Mouse (Mus musculus): Measurements from ENCODE around the gene Arvcf. TPM values are rescaled to one million over a fixed set of nuclear protein-coding genes. Genes with fewer than 3 reads are reported as not detected.

Gene Arvcf
- total and polyA plus RNA-seq, 3 experiments = 13.9 to 16.4 (median 14.4) TPM

GRCm38 (mm10) chr16:18429641-18430040 lies 81.7 kb downstream of the Arvcf start:
- WGBS = 84% methylated on average over 8 of the region's 8 CpGs
- no peaks in the 10 kb centered on the region for H3K27me3 ChIP-seq (ENCODE audit: control insufficient read depth, insufficient read depth, low read length)
- intact Hi-C loops (cut with DNase I) = loop anchor here (5.0 kb wide), 1 partner anchor 87 kb away; no protein-coding TSS in a partner anchor
- H3K4me1 ChIP-seq (ENCODE audit: control insufficient read depth, insufficient read depth, low read length) = peaks cover 7% of the 10 kb centered on the region
- H3K9ac ChIP-seq (ENCODE audit: low read depth, low read length) = no peak overlapping the region
- H3K27ac ChIP-seq = no peak overlapping the region
- TF ChIP-seq CTCF (IDR thresholded peaks at IDR 0.05) = no peak
- no peak for TF ChIP-seq POLR2A (IDR thresholded peaks at IDR 0.05; ENCODE audit: insufficient read depth, low read depth, low read length)
- no peak for TF ChIP-seq EP300 (IDR thresholded peaks at IDR 0.05; ENCODE audit: insufficient read depth, low read depth, low read length)
- DNase-seq = no peak
- no peaks in the 10 kb centered on the region for H3K79me2 ChIP-seq (replicated peaks; ENCODE audit: control insufficient read depth, insufficient read depth, low read length)
- H3K4me3 ChIP-seq = no peak overlapping the region
- no peaks in the 10 kb centered on the region for H3K36me3 ChIP-seq (ENCODE audit: control insufficient read depth, insufficient read depth, low read length)

- Histone ChIP-seq H3K27ac (no peak overlapping the region), H3K4me3 (no peak overlapping the region), H3K27me3 (ENCODE audit: control insufficient read depth, insufficient read depth, low read length) (no peaks in the 10 kb centered on the region), H3K36me3 (ENCODE audit: control insufficient read depth, insufficient read depth, low read length) (no peaks in the 10 kb centered on the region), H3K79me2 (replicated peaks; ENCODE audit: control insufficient read depth, insufficient read depth, low read length) (no peaks in the 10 kb centered on the region), H3K4me1 (ENCODE audit: control insufficient read depth, insufficient read depth, low read length) (peaks cover 3% of the 10 kb centered on the region; the same call in 1 of the 2 replicates), H3K9ac (ENCODE audit: low read depth, low read length) (no peak overlapping the region)
- no peak for DNase-seq
- intact Hi-C loops (cut with DNase I) = no loop called here
- WGBS = 84% methylated on average over 8 of the region's 8 CpGs
- TF ChIP-seq EP300 (IDR thresholded peaks at IDR 0.05; ENCODE audit: insufficient read depth, low read depth, low read length) (no peak), CTCF (IDR thresholded peaks at IDR 0.05) (no peak), POLR2A (IDR thresholded peaks at IDR 0.05; ENCODE audit: insufficient read depth, low read depth, low read length) (no peak)
Measured at GRCm38 (mm10) chr16:18430641-18431212, 82.7 kb downstream of the Arvcf start.

GRCm38 (mm10) chr16:18433341-18433920 lies 85.4 kb downstream of the Arvcf start:
- H3K27ac ChIP-seq = no peak overlapping the region
- TF ChIP-seq CTCF (IDR thresholded peaks at IDR 0.05) = no peak
- TF ChIP-seq POLR2A (IDR thresholded peaks at IDR 0.05; ENCODE audit: insufficient read depth, low read depth, low read length) = no peak
- no peak for TF ChIP-seq EP300 (IDR thresholded peaks at IDR 0.05; ENCODE audit: insufficient read depth, low read depth, low read length)
- no peaks in the 10 kb centered on the region; the same call in 1 of the 2 replicates for H3K79me2 ChIP-seq (replicated peaks; ENCODE audit: control insufficient read depth, insufficient read depth, low read length)
- 95% methylated on average over 5 of the region's 5 CpGs for WGBS
- intact Hi-C loops (cut with DNase I) = no loop called here
- H3K9ac ChIP-seq (ENCODE audit: low read depth, low read length) = no peak overlapping the region
- no peak overlapping the region for H3K4me3 ChIP-seq
- H3K36me3 ChIP-seq (ENCODE audit: control insufficient read depth, insufficient read depth, low read length) = no peaks in the 10 kb centered on the region
- H3K27me3 ChIP-seq (ENCODE audit: control insufficient read depth, insufficient read depth, low read length) = no peaks in the 10 kb centered on the region
- H3K4me1 ChIP-seq (ENCODE audit: control insufficient read depth, insufficient read depth, low read length) = no peaks in the 10 kb centered on the region
- no peak for DNase-seq

- H3K9ac ChIP-seq (ENCODE audit: low read depth, low read length) = no peak overlapping the region
Measured at GRCm38 (mm10) chr16:18436128-18436527, 88.1 kb downstream of the Arvcf start.

GRCm38 (mm10) chr16:18443385-18443841 lies 95.4 kb downstream of the Arvcf start:
- Histone ChIP-seq H3K36me3 (ENCODE audit: control insufficient read depth, insufficient read depth, low read length) (no peaks in the 10 kb centered on the region), H3K79me2 (replicated peaks; ENCODE audit: control insufficient read depth, insufficient read depth, low read length) (no peaks in the 10 kb centered on the region), H3K4me1 (ENCODE audit: control insufficient read depth, insufficient read depth, low read length) (no peaks in the 10 kb centered on the region), H3K9ac (ENCODE audit: low read depth, low read length) (no peak overlapping the region), H3K27ac (no peak overlapping the region), H3K4me3 (no peak overlapping the region), H3K27me3 (ENCODE audit: control insufficient read depth, insufficient read depth, low read length) (no peaks in the 10 kb centered on the region)
- WGBS = 9% methylated on average over 8 of the region's 8 CpGs
- TF ChIP-seq EP300 (IDR thresholded peaks at IDR 0.05; ENCODE audit: insufficient read depth, low read depth, low read length) (peak; percentile 99), CTCF (IDR thresholded peaks at IDR 0.05) (no peak), POLR2A (IDR thresholded peaks at IDR 0.05; ENCODE audit: insufficient read depth, low read depth, low read length) (no peak)
- DNase-seq = peak; percentile 89 to 97
- intact Hi-C loops (cut with DNase I) = loop anchor here (1.0 to 5.0 kb wide), 3 partner anchors 74 to 234 kb away; no protein-coding TSS in a partner anchor

More at GRCm38 (mm10) chr16:18436128-18436527, 88.1 kb downstream of the Arvcf start:
- no peaks in the 10 kb centered on the region for H3K36me3 ChIP-seq (ENCODE audit: control insufficient read depth, insufficient read depth, low read length)
- intact Hi-C loops (cut with DNase I) = no loop called here
- H3K4me3 ChIP-seq = no peak overlapping the region
- no peak for DNase-seq
- TF ChIP-seq EP300 (IDR thresholded peaks at IDR 0.05; ENCODE audit: insufficient read depth, low read depth, low read length) = no peak
- no peak for TF ChIP-seq POLR2A (IDR thresholded peaks at IDR 0.05; ENCODE audit: insufficient read depth, low read depth, low read length)
- no peak for TF ChIP-seq CTCF (IDR thresholded peaks at IDR 0.05)
- H3K27me3 ChIP-seq (ENCODE audit: control insufficient read depth, insufficient read depth, low read length) = no peaks in the 10 kb centered on the region
- H3K4me1 ChIP-seq (ENCODE audit: control insufficient read depth, insufficient read depth, low read length) = no peaks in the 10 kb centered on the region
- H3K27ac ChIP-seq = no peak overlapping the region
- WGBS = 85% methylated on average over 6 of the region's 6 CpGs
- no peaks in the 10 kb centered on the region; the same call in 1 of the 2 replicates for H3K79me2 ChIP-seq (replicated peaks; ENCODE audit: control insufficient read depth, insufficient read depth, low read length)

GRCm38 (mm10) chr16:18447243-18447642 lies 99.3 kb downstream of the Arvcf start:
- intact Hi-C loops (cut with DNase I) = no loop called here
- TF ChIP-seq EP300 (IDR thresholded peaks at IDR 0.05; ENCODE audit: insufficient read depth, low read depth, low read length) (no peak), POLR2A (IDR thresholded peaks at IDR 0.05; ENCODE audit: insufficient read depth, low read depth, low read length) (no peak), CTCF (IDR thresholded peaks at IDR 0.05) (no peak)
- no peaks in the 10 kb centered on the region for H3K79me2 ChIP-seq (replicated peaks; ENCODE audit: control insufficient read depth, insufficient read depth, low read length)
- H3K4me3 ChIP-seq = no peak overlapping the region
- H3K36me3 ChIP-seq (ENCODE audit: control insufficient read depth, insufficient read depth, low read length) = no peaks in the 10 kb centered on the region
- no peak for DNase-seq
- H3K9ac ChIP-seq (ENCODE audit: low read depth, low read length) = no peak overlapping the region
- H3K27ac ChIP-seq = no peak overlapping the region
- no peaks in the 10 kb centered on the region for H3K4me1 ChIP-seq (ENCODE audit: control insufficient read depth, insufficient read depth, low read length)
- H3K27me3 ChIP-seq (ENCODE audit: control insufficient read depth, insufficient read depth, low read length) = no peaks in the 10 kb centered on the region
